Mouse (Mus musculus) G1E (cell line): ENCODE data around the gene Megf6.

ENCODE experiments used
- CTCF ChIP-seq: IDR thresholded peaks from 2 replicates; pipeline ENCODE4 v1.5.1; 2012; ENCODE audit warnings: low read depth, low read length, inconsistent platforms, mixed read lengths
- TAL1 ChIP-seq: conservative IDR thresholded peaks from 2 replicates; pipeline ENCODE4 v1.6.1; 2012; ENCODE audit warnings: low read depth, low read length, inconsistent platforms, mixed read lengths

DNA sequence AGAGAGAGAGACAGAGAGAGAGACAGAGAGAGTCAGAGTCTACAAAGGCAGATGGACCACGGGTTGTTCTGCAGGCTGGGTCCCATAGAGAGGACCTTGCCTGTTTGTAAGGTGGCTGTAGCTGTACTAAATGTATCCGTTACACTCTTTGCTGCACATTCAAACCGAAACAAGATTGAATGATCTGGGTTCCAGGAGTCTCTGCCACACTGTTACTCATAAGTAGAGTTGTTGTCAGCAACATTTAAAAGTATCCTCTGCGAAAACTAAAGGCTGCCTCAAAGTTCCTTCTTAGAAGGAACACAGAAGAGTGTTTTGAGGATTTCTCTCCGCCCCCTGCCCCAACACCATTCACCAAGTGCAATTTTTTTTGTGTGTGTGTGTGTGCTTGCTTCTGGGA, 33.4 kb upstream of the Megf6 start:
- TF ChIP-seq CTCF, result no peak
- TF ChIP-seq TAL1, result no peak
